Mouse (Mus musculus) neural tube, embryonic 11.5 days (tissue): ENCODE measurements around the gene Cep41. TPM values are rescaled to one million over a fixed set of nuclear protein-coding genes. Genes with fewer than 3 reads are reported as not detected.

Experiments
- ATAC-seq: fragments of 200-750 bp; cut with Nextera tagmentation; 2 replicates; pipeline ENCODE4 v1.8.0; 2017; ENCODE audit warnings: moderate number of reproducible peaks, mild to moderate bottlenecking, moderate TSS enrichment, moderate library complexity; ENCODE audit not compliant: insufficient read depth, low FRiP score, low TSS enrichment
- DNase-seq: peaks from one replicate; pipeline ENCODE4 v3.0.0-alpha.2; 2015; ENCODE audit warnings: low spot score
- H3K27ac ChIP-seq: fragments of 300-500 bp; sonication (generic); 2 replicates; pipeline ENCODE4 v1.5.1; 2014; ENCODE audit warnings: low read depth, mild to moderate bottlenecking, low read length
- H3K27me3 ChIP-seq: fragments of 300-500 bp; sonication (generic); 2 replicates; pipeline ENCODE4 v1.6.1; 2014; ENCODE audit warnings: mild to moderate bottlenecking, low read length, mixed read lengths; ENCODE audit not compliant: control insufficient read depth, insufficient read depth
- H3K36me3 ChIP-seq: fragments of 300-500 bp; sonication (generic); 2 replicates; pipeline ENCODE4 v1.6.1; 2014; ENCODE audit warnings: mild to moderate bottlenecking, low read length, moderate library complexity, mixed read lengths; ENCODE audit not compliant: control insufficient read depth, insufficient read depth
- H3K4me1 ChIP-seq: fragments of 300-500 bp; sonication (generic); 2 replicates; pipeline ENCODE4 v1.6.1; 2014; ENCODE audit warnings: low read length, mixed read lengths; ENCODE audit not compliant: control insufficient read depth, insufficient read depth
- H3K4me2 ChIP-seq: fragments of 300-500 bp; sonication (generic); 2 replicates; pipeline ENCODE4 v1.6.1; 2014; ENCODE audit warnings: low read depth, mild to moderate bottlenecking, moderate library complexity
- H3K4me3 ChIP-seq: fragments of 300-500 bp; sonication (generic); 2 replicates; pipeline ENCODE4 v1.5.1; 2014; ENCODE audit warnings: low read depth, low read length
- H3K9ac ChIP-seq: fragments of 300-500 bp; sonication (generic); 2 replicates; pipeline ENCODE4 v1.6.1; 2014; ENCODE audit warnings: mild to moderate bottlenecking, low read length
- H3K9me3 ChIP-seq: fragments of 300-500 bp; sonication (generic); 2 replicates; pipeline ENCODE4 v1.6.1; 2016; ENCODE audit warnings: low read length; ENCODE audit not compliant: control insufficient read depth
- WGBS: fragments of 180-500 bp; shearing (Covaris S2); extraction: QIAGEN DNeasy Blood & Tissue Kit; methylation state at CpG from one replicate; pipeline ENCODE4 v1.1.7; 2014; 5-methylcytosine and 5-hydroxymethylcytosine counted together
- polyA plus RNA-seq: library from polyadenylated mRNA; unstranded; fragments of >200 nt; fragmentation: Nextera tagmentation; extraction: Ambion mirVana; gene quantifications from 2 replicates; pipeline ENCODE4 v1.2.1, GENCODE M21; 2014

Cep41 gene
- polyA plus RNA-seq, 1 experiment from 2014 or later: 27.9 TPM

DNA sequence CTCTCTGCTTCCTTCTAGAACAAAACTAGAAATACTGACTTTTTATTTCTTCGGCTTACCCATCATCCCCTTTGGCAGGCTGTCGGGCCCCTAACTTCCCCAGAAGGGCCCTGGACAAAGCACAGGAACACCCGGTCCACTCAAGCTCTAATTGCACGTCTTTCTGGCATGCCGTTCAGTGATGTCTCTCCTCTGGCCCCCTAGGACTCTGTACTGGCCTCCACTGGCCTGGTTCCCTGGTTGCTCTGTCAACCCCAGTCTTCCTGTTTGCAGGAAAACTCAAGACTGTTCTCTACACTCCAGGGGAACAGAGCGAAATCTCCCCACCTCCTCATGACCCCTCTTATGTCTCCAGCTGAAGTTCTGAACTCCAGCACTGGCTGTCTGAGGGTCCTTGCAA is 74.8 kb downstream of the Cep41 start:
- no peaks in the 10 kb centered on the region for H3K9me3 ChIP-seq
- peaks cover 39% of the 10 kb centered on the region for H3K4me1 ChIP-seq
- H3K27me3 ChIP-seq: no peaks in the 10 kb centered on the region
- 31% methylated on average over 6 of the region's 6 CpGs for WGBS
- H3K27ac ChIP-seq: peak overlapping the region; percentile 28
- no peak overlapping the region for H3K4me2 ChIP-seq
- H3K4me3 ChIP-seq: no peak overlapping the region
- no peak for DNase-seq
- H3K9ac ChIP-seq: 0 out of 2 replicates have a peak overlapping the region, but pooled peaks have one; percentile 19
- ATAC-seq: no peak
- H3K36me3 ChIP-seq: no peaks in the 10 kb centered on the region

DNA sequence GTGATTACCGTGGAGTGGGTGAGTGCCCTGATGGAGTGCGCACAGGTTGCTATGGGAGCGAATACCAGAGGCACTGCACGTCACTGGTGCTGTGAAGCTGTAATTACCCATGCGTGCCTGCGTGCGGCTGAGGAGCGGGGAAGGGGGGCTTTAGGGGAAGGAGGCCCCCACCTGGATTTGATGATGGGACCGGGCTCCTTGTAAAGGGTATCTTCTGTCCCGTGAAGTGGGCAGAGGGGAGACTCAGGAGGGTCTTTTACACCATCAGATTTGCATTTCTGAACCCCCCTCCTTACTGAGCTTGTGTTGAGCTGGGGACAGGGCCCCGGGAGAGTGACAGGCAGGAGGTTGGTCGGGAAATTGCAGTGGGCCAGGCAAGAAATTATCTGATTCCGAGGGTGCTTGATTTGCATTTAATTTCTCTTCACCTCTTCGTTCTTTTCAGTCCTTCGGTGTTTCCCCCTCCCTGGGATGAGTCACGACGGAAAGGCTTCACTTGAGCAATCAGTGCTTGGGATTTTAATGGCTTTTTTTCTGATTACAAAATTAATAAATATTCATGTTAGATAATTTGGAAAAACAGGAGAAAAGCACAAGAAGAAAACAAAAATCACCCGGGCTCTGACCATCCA is 75.5 kb downstream of the Cep41 start:
- no peaks in the 10 kb centered on the region for H3K9me3 ChIP-seq
- H3K9ac ChIP-seq: peak overlapping the region; percentile 27; the same call in 1 of the 2 replicates
- H3K27me3 ChIP-seq: no peaks in the 10 kb centered on the region
- 0 out of 2 replicates have a peak overlapping the region, but pooled peaks have one; percentile 4 for H3K4me3 ChIP-seq
- peak; percentile 77 for DNase-seq
- H3K36me3 ChIP-seq: no peaks in the 10 kb centered on the region
- peaks cover 39% of the 10 kb centered on the region for H3K4me1 ChIP-seq
- peak; percentile 85 for ATAC-seq
- peak overlapping the region; percentile 44 for H3K4me2 ChIP-seq
- H3K27ac ChIP-seq: peak overlapping the region; percentile 83
- WGBS: 3% methylated on average over 18 of the region's 18 CpGs

DNA sequence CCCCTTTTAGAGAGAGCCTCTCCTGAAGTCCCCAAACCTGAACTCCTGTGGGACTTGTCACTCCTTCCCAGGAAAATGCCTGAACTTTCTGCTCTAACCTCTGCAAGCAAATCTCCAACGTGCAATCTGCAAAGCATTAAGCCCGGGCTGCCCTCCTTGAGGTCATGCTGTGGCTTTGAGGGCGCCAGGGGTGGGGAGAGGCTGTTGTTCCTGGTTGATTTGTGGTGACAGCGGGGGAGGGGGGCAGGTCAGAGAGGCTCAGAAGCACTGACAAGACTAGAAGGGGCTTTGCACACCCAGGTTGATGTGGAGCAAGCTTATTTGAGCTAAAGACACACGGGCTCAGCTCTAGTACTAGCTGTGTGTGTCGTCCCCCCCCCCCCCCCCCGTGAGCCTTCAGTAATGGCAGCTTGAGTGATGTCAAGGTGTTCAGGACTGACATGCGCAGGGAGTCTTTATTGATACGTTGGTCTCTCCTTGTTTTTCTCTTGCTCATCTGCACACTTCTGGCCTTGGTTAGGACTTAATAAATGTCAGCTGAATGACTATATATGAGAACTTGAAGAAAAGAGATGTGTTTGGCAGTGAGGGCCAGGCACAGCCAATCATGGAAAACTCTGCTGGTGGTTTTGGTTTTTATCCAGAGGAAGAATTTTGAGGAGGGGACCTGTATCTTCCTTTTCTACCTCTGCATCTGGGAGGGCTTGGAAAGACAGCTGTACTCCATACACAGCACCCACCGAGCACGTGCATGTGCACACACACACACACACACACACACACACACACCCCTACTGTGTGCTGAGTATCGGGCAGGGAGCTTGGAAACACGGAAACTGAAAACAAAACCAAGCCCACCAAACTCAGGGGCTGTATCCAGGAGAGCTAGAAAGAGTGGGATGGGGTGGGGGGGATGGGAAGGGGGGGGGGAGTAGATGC is 76.3 kb downstream of the Cep41 start:
- H3K9me3 ChIP-seq: no peaks in the 10 kb centered on the region
- H3K9ac ChIP-seq: no peak overlapping the region
- peak; percentile 45 for ATAC-seq
- no peaks in the 10 kb centered on the region for H3K36me3 ChIP-seq
- DNase-seq: peak; percentile 81
- 2% methylated on average over 13 of the region's 13 CpGs for WGBS
- peak overlapping the region; percentile 44 for H3K4me2 ChIP-seq
- H3K27ac ChIP-seq: peak overlapping the region; percentile 83
- H3K27me3 ChIP-seq: no peaks in the 10 kb centered on the region
- H3K4me3 ChIP-seq: 0 out of 2 replicates have a peak overlapping the region, but pooled peaks have one; percentile 4
- peaks cover 40% of the 10 kb centered on the region for H3K4me1 ChIP-seq

DNA sequence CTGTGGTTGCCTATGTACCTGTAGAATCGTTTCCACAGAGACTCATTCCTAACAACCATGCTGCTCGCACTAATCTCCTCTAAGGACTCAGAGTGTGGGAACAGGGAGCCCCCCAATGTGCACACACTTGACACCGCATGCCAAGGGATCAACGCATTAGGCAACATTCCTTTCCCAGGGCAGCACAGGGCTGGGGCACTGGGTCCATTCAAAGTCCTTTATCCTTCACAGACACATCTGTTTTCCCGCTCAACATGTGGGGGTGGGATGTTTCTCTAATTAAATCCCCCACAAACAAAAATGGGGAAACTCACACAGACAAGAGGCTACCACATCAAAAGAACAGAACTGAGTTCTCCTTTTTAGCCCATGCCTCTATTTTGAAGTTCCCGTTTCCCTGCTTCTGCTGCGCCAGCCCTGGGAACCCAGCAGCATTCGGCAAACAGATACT is 77.0 kb downstream of the Cep41 start:
- WGBS: 2% methylated on average over 8 of the region's 8 CpGs
- Histone ChIP-seq H3K9me3 (no peaks in the 10 kb centered on the region), H3K27me3 (no peaks in the 10 kb centered on the region), H3K4me3 (no peak overlapping the region), H3K4me2 (peak overlapping the region; percentile 44), H3K4me1 (peaks cover 41% of the 10 kb centered on the region), H3K36me3 (no peaks in the 10 kb centered on the region), H3K9ac (peak overlapping the region; percentile 32; the same call in 1 of the 2 replicates), H3K27ac (peak overlapping the region; percentile 83)
- DNase-seq: peak; percentile 60
- no peak for ATAC-seq

DNA sequence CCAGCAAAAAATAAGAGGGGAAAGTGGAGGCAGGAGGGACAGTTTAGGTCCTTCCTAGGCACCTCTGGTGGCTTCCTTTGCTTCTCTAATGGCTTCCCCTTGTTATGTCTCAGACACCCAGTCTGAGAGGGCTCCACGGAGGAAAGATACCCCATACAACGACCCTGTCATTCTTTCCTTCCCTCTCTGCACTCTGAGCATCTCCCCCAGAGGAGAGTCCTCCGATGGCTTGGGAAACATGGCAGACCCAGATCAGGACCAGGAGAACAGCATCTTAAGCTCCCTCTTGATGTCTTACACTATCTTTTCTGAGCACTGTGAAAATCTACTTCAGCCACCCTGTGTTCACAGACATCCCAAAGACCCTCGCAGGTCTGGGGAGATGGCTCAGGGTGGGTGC is 77.8 kb downstream of the Cep41 start:
- Histone ChIP-seq H3K27ac (peak overlapping the region; percentile 83), H3K9ac (no peak overlapping the region), H3K4me2 (no peak overlapping the region), H3K4me1 (peaks cover 43% of the 10 kb centered on the region), H3K9me3 (no peaks in the 10 kb centered on the region), H3K36me3 (no peaks in the 10 kb centered on the region), H3K27me3 (no peaks in the 10 kb centered on the region), H3K4me3 (no peak overlapping the region)
- 17% methylated on average over 4 of the region's 4 CpGs for WGBS
- ATAC-seq (no peak), DNase-seq (no peak)

DNA sequence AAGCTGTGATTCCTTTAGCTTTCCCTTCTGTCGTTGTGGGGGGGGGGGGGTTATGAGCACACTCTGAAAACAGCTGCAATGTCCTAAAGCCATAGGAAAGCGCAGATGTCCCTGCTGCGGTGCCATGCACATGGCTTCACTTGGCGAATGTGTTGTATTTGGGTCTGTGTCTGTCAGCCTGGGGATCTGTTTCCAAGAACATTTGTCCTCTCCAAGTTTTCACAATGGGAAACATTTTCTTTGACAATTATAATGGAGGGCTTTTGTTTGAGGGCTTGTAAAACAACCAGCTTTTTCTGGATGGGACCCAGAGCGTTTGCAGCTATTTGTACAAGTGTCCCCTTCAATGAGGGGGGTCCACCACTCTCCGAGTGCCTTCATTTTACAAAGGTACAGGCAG is 79.3 kb downstream of the Cep41 start:
- no peak overlapping the region for H3K4me3 ChIP-seq
- H3K36me3 ChIP-seq: no peaks in the 10 kb centered on the region
- no peaks in the 10 kb centered on the region for H3K9me3 ChIP-seq
- H3K27me3 ChIP-seq: no peaks in the 10 kb centered on the region
- peaks cover 43% of the 10 kb centered on the region for H3K4me1 ChIP-seq
- H3K27ac ChIP-seq: no peak overlapping the region
- H3K9ac ChIP-seq: no peak overlapping the region
- no peak overlapping the region for H3K4me2 ChIP-seq
- WGBS: 54% methylated on average over 6 of the region's 6 CpGs
- ATAC-seq (no peak), DNase-seq (no peak)

DNA sequence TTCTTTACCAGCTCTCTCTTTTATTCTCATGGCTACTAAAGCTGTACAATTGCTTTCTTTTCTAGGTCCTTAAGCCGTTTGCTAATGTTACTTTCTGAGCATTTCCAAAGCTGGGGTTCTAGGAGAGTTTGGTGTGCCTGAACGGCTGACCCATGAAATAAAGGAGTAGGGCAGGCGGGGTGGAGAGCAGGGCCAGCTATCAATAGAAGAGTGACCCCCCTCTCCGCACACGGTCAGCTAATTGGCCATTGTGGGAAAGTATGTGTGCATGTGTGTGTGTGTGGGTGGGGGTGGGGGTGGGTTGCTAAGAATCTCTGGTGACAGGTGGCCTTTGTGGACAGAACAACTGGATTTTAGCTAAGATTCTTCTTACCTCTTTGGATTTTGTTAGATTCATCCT is 82.3 kb downstream of the Cep41 start:
- WGBS: 46% methylated on average over 5 of the region's 5 CpGs
- DNase-seq (no peak), ATAC-seq (no peak)
- Histone ChIP-seq H3K4me3 (no peak overlapping the region), H3K36me3 (no peaks in the 10 kb centered on the region), H3K4me2 (no peak overlapping the region), H3K4me1 (peaks cover 17% of the 10 kb centered on the region), H3K9ac (no peak overlapping the region), H3K9me3 (no peaks in the 10 kb centered on the region), H3K27me3 (no peaks in the 10 kb centered on the region), H3K27ac (no peak overlapping the region)

DNA sequence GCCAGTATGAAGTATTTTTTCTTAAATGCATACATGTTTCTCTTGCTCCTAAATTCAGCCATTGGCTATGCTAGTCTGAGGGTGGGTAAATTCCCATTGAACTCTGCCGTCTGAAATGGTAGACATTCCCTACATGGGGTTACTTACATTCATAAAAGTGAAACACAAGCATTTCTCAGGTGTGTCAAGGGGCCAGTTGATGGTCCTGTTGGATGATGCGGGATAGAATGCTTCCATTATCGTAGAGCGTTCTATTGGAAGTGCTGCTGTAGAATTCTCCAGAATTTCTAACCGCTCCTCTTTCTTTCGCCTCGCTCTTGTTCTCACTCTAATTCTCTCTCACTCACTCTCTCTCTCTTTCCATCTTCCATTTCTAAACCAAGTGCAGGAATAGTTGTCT is 82.8 kb downstream of the Cep41 start, which contains the start of gene Cpa5:
Gene Cpa5, plus strand, starts transcription at position 301 of the 400 bp plus-strand sequence.
- Histone ChIP-seq H3K9ac (no peak within 1 kb of the TSS), H3K36me3 (no peaks in the 10 kb centered on the region), H3K27ac (no peak within 1 kb of the TSS), H3K27me3 (no peaks in the 10 kb centered on the region), H3K4me2 (no peak within 1 kb of the TSS), H3K9me3 (no peaks in the 10 kb centered on the region), H3K4me3 (no peak within 1 kb of the TSS), H3K4me1 (peaks cover 13% of the 10 kb centered on the region)
- DNase-seq (no peak), ATAC-seq (no peak)
- 91% methylated on average over 7 of the region's 7 CpGs for WGBS
